Mouse (Mus musculus) megakaryocyte, adult 5-6 weeks (primary cell): Measurements from ENCODE around the gene Slpi. TPM values are rescaled to one million over a fixed set of nuclear protein-coding genes. Genes with fewer than 3 reads are reported as not detected.

Source experiments
- ATAC-seq: 2 replicates; pipeline ENCODE4 v1.8.0; 2016; ENCODE audit warnings: mild to moderate bottlenecking, inconsistent platforms; ENCODE audit not compliant: poor library complexity, severe bottlenecking
- total RNA-seq, 2 experiments: library from RNA; stranded (forward) in 1 of 2; stranded (reverse) in 1 of 2; fragments of 153-499, 151-499 nt in 1 of 2; fragments of 221-1000, 200-1000 nt in 1 of 2; gene quantifications; 2 replicates each; pipeline versions ENCODE4 v1.2.3 to v1.2.4; 2015 to 2017

Slpi gene
- total RNA-seq, 2 experiments from 2014 or later: 81.4 to 463 TPM

DNA sequence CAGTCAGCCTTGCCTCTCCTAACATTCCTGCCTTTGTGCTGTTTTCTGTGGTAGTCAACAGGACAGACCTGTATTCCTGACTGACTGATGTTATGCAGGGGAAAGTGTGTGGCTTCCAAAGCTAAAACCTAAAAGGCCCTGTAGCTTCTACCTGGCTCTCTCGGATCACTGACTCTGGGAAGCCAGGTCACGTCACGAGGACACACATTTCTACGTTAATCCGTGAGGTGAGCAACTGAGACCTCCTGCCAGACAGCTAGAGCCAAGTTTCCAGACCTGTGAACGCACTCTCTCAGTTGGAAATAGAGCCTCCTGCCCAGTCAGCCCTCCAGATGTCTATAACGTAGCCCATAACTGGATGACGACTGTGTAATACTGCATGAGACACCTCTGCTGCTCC is 33.1 kb upstream of the Slpi start:
- ATAC-seq: no peak

- ATAC-seq: no peak
Measured at GRCm38 (mm10) chr2:164421306-164421705, 32.4 kb upstream of the Slpi start.

- no peak for ATAC-seq
Measured at GRCm38 (mm10) chr2:164419489-164419888, 30.6 kb upstream of the Slpi start.

- no peak for ATAC-seq
Measured at GRCm38 (mm10) chr2:164418308-164418875, 29.5 kb upstream of the Slpi start.

DNA sequence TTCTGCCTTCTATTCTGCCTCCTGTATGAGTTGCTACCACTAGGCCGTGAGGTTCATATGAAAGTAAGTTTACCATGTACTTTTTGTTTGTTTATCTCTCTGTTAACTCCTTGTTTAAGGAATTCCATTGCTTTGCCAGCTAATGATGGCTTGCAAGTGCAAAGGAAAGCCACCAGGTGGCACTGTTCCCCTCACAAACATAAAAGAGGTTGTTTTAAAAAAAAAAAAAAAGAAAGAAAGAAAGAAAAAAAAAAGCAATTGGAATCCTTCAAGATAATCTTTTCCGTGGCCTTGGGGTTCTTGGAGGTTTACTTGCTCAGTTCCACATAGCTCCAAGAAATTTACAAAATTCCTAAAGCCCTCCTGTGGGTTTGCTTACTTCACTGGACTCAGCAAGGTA is 28.3 kb upstream of the Slpi start:
- ATAC-seq: peak; percentile 38; the same call in 1 of the 2 replicates

DNA sequence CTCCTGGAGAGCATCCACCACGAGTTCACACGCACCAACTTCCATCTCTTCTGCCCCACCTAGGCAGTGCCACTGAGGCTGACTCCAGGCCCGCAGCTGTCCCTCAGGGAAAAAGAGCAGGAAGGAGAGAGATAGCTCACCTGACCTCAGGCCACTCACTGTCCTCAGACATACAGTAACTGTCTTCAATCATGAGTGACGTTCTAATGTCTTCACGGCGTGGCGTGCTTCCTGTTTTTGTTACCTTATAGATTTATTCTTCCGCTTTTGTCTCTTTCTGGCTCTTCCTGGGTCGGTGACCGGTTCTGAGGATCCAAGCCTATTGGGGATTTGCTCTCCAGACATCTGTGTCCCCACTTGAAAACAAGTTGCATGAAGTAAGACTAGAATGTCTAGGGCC is 25.7 kb upstream of the Slpi start:
- ATAC-seq: peak; percentile 33; the same call in 1 of the 2 replicates

DNA sequence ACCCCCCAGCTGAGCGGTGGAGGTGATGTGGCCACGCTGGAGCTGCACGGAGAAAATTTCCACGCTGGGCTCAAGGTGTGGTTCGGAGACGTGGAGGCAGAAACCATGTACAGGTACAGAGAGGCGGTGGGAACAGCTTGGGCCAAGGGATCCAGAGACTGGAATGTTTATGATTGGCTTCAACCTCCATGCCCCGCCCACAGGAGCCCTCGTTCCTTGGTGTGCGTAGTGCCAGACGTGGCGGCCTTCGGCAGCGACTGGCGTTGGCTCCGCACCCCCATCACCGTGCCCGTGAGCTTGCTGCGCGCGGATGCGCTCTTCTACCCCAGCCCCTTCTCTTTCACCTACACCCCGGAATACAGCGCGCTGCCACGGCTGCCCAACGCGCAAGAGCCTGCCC is 25.3 kb upstream of the Slpi start:
- ATAC-seq: 0 out of 2 replicates have a peak, but pooled peaks have one; percentile 10

DNA sequence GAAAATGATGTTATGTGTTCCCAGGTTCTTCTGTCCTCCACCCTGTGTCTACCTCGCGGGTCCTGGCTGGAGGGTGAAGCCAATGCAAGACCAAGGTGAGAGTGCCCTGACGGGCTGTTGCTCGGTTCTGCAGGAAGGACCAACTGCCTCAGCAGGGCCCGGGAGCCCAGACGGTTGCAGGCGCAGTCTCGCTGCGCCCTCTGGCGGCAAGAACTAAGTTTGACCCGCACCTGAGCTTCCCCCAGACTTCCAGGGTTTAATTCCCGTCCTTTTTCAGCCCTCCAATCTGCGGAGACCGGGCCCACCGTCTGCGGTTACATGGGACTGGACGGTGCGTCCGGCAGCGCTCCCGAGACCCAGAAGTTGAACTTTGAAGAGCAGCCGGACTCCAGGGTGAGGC is 18.8 kb upstream of the Slpi start:
- peak; percentile 87 for ATAC-seq

GRCm38 (mm10) chr2:164405519-164405918 is 16.6 kb upstream of the Slpi start:
- no peak for ATAC-seq

DNA sequence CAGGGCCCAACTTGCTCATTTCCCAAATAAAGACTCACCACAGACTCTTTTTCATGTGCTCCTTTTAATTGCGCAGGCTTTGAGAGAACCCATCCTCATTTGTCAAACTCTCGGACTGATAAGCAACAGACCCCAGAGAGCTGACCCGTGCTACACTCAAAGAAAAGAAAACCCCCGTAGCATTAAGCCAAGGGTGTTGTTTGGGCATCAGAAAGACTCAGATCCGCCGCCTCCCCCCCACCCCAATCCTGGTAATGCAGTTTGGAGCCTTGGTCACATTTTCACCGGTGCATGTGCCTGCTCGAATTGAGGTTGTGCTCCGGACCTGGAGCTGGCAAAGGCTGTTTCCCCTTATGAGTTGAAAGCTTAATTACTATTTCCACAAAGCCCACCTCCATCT is 16.2 kb upstream of the Slpi start, which contains the start of gene Matn4:
TSS of gene Matn4 (minus strand) at position 101 of the 400 bp plus-strand sequence.
- no peak for ATAC-seq

- ATAC-seq: no peak
Measured at GRCm38 (mm10) chr2:164404082-164404990, 15.4 kb upstream of the Slpi start.

- ATAC-seq: no peak
Measured at GRCm38 (mm10) chr2:164403396-164404081, 14.6 kb upstream of the Slpi start.

DNA sequence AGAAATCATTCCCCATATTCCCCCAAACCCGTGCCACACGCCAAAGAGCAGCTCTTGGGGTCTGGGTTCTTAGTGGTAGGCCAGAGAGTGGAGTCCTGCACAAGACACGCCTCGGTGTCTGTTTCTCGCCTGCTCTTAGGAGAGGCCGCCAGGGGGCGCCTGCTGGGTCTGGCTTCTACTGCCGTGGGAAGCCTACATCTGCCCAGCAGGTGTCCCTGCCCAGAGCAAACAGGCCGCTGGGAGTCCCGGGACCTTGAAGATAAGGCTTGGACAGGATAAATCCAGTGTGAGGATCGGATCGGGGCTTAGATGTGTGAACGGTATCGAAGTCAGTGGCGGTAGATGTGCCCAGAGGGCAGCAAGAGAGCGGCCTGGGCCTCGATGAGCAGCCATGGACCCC is 14.0 kb upstream of the Slpi start, which contains the start of gene Rbpjl:
TSS of gene Rbpjl (plus strand) at position 236 of the 400 bp plus-strand sequence.
- peak; percentile 91 for ATAC-seq

GRCm38 (mm10) chr2:164396911-164397310 is 8.0 kb upstream of the Slpi start:
- ATAC-seq: 0 out of 2 replicates have a peak, but pooled peaks have one; percentile 15

DNA sequence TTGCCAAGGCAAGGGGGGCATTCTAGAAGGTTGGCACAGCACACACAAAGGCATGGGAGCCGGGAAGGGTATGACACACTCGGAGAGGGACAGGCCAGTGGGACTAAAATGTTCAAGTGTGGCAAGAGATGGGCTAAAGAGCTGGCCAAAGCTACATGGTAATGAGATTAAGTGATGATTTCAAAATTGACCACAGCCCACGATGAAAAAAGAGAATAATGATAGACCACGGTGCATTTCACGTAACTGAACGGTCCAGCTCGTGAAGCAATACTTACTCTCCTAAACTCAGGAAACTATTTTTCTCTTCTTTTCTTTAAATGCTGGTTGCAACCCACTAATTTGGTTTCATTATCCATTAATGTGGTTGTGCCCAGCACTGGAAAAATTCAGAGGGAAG is 7.2 kb upstream of the Slpi start:
- peak; percentile 45 for ATAC-seq

- no peak for ATAC-seq
Measured at GRCm38 (mm10) chr2:164393126-164393525, 4.2 kb upstream of the Slpi start.

DNA sequence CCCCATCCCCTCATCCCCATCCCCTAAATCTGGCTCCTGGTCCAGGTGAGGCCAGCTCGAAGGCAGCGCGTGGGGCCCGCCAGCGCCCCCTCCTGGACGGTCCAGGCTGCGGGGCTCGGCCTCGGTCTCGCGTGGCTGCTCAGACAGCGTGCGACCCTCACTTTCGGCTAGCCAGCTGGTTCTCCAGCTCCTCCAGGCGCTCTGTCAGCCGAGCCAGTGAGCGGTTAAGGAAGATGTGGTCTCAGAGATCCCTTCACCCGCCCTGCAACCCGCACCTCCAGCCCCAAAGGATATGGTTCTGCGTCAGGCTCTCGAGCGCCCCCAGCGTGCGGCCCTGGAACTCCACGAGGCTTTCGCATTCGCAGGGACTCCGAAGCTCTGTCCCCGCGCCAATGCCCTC is 604 bp upstream of the Slpi start:
- peak; percentile 89 for ATAC-seq

DNA sequence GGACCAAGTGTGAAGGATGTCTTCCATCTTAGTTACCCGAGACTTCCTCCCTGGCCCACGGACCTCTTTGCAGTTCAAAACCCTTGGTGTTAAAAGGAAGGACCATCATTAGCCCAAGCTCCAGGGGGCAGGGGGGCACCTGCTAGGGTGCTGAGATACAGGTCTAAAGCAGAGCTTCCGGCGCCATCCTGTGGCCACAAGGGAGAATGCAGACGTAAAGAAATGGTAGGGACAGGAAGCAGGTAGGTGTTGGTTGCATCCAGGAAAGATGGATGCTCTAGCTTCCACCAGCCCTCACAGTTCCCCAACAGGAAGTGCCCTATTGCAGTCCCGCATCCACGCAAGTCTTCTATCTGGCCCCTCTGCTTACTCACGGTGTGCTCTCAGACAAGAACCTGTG is 1.9 kb downstream of the Slpi start:
- ATAC-seq: peak; percentile 72

DNA sequence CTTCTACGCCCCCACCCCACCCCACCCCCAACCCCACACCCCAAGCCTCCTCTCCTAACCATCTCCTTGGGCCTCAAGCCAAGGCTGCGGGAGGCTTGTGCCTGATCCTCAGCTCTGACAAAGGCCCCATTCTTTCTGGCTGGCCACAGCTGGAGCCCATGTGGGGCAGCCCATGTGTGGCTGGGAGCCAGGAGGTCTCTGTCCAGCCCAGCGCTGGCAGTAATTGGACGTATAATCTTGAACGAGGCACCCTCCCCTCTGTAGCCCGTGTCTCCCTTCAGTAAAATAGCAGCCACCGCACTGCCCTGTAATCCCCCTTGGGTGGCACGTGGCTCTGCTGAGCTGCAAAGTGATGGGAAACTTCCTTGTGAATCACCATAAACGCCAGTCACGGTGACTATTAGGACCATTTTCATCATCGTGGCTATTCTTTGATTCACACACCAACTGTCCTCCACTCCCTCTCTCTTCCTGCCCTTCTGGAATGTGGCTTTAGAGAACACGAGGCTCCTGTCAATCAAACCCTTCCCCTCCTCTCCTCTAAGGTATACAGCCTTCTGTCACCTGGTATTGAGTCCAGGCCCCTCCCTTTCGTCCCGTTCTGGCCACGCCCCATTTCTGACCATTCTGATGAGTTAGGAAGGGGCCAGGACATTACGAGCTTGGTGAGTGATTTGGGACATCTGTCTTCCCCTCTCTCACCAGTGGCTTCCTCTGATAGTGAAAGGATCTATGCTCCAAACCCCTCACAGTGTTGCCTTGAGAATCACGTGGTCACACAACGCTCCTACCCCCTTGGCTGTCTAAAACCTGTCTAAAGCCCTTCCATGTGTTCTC is 2.8 kb downstream of the Slpi start:
- ATAC-seq: peak; percentile 24

DNA sequence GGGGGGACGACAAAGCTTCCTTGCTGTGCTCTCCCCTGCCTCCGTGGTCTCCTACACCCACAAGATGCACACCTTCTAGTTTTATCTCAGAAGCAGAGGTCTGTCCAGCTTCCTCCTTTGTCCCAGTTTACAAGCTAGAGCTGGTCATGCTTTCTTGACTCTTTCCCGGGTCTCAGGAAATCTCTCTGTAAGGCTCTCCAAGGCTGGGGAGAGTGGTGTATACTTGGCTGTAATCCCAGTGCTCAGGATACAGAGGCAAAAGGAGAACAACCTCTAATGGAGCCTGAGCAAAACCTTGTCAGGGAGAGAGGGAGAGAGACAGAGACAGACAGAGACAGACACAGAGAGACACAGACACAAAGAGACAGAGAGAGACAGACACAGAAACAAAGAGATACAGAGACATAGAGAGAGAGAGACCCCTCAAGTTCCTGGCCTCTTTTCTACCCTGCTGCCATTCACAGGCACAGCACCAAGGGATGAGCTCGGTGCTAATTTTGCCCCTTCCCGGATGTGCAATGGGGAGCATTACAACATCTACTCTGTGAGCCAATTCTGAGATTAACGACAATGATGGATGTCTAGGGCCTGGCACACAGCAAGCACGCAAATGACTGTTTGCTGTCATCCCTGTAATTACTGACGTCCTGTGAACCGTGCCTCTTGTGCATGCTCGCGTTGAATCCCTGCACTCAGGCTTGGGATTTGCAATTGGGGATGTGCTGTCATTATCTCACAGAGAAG is 5.1 kb downstream of the Slpi start:
- ATAC-seq: peak; percentile 50
